Mouse (Mus musculus): ENCODE data around the gene Sec22c.

Sec22c gene

DNA sequence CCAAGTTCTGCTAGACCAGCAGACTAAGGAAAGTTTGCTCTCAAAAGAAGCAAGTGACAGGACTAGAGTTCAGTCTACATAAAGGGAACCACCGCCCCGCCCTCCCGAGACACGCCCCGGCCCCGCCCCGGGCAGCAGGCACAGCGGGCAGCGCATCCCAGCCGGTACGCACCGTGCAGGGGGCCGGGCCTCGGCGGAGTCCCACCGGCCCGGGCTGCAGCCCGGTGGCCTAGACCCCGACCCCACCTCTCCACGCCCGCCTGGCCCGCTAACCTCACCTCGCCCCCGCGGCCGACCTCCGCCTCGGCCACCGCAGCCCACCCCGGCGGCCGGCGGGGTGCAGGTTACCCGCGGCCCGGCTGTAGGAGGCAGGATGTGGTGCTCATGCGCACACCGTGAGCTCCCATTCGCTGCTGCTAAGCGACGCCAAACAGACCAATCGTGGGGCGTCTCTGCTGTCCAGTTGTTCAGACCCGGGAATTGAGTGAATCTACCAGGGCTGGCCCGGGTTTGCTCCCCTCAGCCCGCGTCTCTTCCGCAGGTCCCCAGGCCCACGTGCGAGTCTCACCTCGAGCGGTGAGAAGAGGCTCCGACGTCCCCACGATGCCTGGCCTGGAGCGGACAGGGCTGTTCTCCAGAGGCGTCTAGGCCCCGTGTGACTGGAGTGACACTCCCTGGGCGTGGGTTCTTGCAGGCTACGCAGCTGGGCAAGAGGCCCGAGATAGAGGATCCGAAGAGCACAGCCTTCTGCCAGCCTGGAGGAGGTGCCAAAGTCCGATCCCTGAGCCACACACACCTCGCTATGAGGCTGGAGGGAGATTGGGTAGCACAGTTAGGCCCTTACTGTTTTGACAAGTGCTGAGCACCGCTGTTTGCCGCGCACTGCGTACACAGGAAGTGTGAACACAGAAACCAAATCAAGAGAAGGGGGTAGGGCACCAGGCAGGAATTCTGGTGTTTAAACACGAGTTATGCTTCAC is at the start of gene Sec22c:
TSS of gene Sec22c (minus strand) at position 845 of the 980 bp plus-strand sequence.
- DNase-seq (ENCODE audit: low read depth, low spot score), result peak; percentile 97

DNA sequence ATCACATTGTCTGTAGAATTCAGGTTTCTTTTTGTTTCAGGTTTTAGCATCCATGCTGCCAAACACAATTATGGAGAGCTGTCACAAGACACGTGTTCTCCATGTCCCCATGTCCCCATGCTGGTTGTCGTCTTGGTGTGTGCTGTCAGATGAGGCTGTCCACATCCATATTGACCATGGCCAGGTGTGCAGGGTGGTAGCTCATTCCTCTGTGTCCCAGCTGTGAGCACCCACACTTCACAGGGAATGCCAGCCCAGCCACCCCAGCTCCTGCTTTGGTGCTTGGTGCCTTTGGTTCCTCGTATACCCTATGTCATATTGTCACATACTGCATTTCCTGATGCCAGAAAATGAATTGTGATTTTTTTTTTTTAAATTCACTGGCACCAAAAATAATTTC is 49.3 kb upstream of the Sec22c start:
- no peak for DNase-seq (ENCODE audit: low read depth, low spot score)

DNA sequence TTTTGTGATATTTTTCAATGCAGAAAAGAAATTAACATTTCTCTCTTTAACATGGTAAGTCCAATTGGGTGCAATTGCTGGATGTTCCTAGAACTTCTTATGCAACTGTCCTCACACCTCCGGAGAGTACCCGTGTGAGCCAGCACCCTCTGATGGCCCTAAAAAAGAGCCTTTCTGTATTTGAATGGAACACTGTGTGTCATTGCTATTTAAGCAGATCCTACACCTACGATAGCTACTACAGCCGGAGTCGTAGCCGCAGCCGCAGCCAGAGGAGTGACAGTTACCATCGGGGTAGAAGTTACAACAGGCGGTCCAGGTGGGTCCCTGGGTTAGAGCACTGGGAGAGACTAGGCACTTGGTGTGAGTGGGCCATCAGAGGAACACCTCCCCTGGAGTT is 47.5 kb upstream of the Sec22c start:
- DNase-seq (ENCODE audit: low read depth, low spot score), result no peak

DNA sequence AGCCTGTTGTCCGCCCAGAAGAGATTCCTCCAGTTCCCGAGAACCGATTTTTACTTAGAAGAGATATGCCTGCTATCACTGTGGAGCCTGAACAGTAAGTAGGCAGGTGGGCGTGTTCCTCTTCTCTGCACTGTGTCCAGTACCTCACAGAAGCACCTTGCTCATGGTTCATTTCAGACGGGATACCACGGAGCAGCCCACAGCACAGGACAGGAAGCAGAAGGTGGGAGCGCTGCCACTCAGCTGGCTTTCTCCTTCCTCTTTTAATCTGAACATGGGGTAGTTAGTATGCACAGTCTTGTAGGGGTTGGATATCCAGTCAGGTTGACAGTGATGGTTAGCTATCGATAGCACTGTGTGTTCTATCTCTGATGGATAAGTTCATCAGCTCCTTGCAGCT is 38.8 kb upstream of the Sec22c start:
- no peak for DNase-seq (ENCODE audit: low read depth, low spot score)

DNA sequence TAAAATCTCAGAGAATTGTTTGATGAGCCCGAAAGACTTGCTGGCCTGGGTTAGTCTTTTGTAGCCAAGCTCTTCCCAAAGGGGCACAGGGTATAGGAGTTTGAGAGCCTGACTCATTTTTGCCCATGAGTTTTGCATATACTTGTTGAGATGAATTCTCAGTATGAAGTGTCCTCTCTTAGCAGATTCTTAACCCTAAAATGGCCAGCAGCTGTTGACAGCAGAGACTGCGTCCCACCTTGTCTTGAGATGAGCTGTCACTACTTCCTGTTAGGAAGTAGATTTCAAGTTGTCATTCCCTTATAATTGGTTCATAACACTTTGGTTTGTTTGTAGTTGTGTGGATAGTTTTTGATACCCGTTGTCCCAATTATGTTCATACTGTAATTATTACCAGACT is 35.9 kb upstream of the Sec22c start:
- DNase-seq (ENCODE audit: low read depth, low spot score), result no peak

DNA sequence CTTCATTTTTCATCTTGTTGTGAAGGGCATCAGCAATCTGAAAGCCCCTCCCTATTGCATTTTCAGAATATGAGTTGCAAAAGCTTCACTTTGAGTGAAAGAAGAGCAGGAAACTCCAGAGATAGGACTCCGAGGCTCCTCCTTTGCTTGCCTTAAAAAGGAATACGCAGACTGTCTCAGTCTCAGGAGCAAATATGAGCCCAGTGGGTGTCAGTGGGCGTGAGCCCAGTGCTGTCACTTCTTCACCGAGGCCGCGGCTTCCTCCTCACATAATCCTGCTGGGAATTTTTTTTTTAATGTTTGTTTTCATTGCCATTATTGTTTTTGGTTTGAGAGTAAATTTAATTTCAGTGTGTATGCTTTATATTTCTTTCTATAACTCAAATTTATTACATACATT is 35.2 kb upstream of the Sec22c start:
- DNase-seq (ENCODE audit: low read depth, low spot score), result no peak

DNA sequence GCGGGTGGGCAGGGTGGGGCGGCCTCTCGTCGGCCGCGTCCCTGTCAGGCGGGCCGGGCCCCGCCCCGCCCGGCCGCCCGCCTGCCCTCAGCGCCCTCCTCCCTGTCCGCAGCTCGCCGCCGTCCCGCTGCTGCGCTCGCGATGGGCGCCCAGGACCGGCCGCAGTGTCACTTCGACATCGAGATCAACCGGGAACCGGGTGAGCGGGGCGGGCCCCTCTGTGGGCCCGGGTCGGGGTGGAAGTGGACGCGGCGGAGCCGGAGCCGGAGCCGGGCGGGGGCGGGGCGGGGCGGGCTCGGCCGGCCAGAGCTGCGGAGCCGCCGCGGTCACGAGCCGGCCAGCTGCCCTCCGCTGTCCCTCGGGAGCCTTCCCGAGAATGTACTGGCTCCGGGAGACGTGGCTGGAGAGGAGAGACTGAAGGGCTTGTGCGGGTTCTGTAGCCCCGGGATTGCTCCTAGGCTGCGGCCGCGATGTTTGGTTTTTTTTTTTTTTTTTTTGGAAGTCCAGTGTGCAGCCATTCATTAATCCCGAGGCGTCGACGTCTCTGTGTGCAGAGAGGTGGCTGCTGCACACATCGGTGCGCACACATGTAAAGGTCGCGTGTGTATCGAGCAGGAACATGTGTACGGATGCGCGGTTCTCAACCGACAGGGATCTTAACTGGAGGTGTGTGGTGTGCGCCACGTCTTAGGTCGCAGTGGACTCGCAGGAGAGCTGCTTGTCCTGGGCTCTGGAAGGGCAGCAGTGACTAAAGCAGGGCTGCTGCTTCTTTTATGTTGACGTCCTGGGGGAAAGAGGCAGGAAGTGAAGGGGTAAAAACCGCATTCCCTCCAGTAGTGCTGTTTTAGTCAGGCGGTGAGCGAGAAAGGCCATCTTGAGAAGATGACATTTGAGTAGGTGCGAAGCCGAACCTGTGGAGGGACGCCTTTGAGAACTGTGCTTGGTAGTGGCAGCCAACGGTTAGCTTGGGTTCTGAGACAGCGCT is 14.3 kb upstream of the Sec22c start:
- peak; percentile 71 for DNase-seq (ENCODE audit: low read depth, low spot score)

DNA sequence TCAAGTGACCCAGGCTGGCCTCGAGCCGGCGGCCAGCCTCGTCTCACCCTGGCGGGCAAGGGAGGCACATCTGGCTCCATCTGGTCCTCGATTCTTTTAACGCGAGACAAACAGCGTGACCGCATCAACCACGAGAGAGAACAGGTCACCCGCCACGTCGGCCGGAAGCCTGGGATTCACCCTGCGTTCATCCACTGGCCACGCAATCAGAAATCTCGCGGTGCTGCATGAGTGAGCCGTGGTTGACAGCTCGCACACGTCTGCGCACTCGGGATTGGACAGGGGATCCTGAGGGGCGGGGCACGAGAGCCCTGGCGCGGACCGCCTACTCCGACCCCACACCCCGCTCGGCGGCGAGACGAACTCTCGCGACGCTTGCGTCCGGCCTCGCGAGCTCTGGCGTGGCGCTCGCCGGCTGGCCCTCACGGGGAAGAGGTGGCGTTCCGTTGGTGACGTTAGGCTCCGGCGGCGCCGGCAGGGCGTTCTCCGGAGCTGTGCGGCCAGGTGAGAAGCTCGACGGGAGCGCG is 13.6 kb upstream of the Sec22c start, which contains the start of gene Nktr:
TSS of gene Nktr (plus strand) at position 378 of the 527 bp plus-strand sequence.
- DNase-seq (ENCODE audit: low read depth, low spot score), result peak; percentile 99

DNA sequence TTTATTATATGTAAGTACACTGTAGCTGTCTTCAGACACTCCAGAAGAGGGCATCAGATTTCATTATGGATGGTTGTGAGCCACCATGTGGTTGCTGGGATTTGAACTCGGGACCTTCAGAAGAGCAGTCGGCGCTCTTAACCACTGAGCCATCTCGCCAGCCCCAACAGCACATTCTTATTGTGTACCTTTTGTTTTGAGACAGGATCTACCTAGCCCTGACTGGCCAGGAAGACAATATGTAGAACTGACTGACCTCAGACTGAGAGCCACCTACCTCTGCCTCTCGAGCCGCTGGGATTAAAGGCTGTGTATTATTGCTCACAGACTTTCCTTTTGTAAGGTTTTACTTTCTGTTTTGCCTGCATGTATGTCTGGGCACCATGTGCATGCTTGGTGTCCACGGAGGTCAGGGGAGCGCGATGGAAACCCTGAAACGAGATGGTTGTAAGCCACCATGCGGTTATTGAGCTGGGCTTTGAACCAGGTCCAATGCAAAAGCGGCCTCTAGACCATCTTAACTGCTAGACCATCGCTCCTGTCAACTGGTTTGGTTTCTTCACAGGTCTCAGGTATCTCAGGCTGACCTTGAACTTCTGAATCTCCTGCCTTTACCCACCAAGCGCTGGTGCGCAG is 12.9 kb upstream of the Sec22c start:
- peak; percentile 79 for DNase-seq (ENCODE audit: low read depth, low spot score)

DNA sequence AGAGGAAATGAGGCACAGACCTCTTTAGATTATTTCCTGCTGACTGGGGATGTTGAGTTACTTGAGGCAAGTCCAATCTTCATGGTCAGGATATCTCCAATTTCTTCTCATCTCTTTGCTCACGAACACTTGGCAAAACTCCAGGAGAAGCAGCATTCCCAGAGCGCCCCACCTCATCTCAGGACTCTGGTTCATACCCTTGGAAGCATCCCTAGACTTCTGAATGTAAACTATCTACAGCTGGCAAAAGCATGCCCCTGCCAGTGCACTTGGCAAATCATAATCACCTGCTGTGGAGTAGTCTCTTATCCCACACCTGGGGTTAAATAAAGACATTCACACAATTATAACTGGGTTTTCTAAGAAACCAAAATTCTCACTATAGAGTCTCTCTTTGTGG is 11.8 kb upstream of the Sec22c start:
- no peak for DNase-seq (ENCODE audit: low read depth, low spot score)

DNA sequence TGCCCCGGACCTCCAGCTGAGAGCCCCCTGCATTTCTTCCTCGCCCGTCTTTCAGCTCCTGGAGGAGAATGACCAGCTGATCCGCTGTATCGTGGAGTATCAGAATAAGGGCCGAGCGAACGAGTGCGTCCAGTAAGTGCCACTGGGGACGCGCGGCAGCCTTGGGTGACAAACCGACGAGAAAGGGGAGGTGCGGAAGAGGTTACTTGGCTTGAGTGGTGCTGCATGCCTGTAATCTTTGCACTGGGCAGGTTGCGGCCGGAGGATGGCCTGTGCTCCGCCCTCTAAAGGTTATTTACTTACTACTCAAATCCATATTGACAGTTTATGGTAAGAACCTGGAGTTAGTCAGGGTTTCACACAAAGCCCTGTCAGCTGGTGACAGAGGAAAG is 5.3 kb upstream of the Sec22c start:
- DNase-seq (ENCODE audit: low read depth, low spot score), result no peak

DNA sequence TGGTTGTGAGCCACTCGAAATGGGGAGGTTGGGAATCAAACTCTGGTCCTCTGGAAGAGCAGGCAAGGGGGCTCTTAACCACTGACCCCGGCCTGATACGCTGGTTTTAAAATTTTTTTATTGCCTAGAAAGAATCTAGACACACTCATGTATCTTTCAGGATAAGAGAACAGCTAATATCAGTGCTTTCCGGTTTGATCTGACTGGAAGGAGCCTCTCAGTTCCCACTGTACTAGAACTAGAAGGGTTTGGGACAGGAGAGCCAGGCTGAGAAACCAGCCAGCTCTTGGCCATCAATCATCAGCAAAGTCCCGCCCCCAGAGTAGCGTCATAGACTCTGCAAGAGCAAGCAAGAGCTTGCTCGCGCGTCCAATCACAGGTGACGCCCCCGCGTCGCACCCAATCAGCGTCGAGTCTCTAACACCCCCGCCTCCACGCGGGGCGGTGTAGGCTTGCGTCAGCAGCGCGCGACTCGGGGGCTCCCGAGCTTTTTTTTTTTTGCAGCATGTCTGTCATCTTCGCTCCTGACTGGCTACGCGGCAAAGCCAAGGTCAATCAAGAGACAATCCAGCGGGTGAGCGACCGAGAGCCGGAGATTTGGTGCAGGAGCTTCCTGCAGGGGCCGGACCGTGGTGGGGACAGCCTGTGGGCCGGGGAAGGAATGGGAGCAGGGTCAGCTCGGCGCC is 4.8 kb upstream of the Sec22c start, which contains the start of gene Ss18l2:
TSS of gene Ss18l2 (plus strand) at position 432 of the 686 bp plus-strand sequence.
- peak; percentile 100 for DNase-seq (ENCODE audit: low read depth, low spot score)

DNA sequence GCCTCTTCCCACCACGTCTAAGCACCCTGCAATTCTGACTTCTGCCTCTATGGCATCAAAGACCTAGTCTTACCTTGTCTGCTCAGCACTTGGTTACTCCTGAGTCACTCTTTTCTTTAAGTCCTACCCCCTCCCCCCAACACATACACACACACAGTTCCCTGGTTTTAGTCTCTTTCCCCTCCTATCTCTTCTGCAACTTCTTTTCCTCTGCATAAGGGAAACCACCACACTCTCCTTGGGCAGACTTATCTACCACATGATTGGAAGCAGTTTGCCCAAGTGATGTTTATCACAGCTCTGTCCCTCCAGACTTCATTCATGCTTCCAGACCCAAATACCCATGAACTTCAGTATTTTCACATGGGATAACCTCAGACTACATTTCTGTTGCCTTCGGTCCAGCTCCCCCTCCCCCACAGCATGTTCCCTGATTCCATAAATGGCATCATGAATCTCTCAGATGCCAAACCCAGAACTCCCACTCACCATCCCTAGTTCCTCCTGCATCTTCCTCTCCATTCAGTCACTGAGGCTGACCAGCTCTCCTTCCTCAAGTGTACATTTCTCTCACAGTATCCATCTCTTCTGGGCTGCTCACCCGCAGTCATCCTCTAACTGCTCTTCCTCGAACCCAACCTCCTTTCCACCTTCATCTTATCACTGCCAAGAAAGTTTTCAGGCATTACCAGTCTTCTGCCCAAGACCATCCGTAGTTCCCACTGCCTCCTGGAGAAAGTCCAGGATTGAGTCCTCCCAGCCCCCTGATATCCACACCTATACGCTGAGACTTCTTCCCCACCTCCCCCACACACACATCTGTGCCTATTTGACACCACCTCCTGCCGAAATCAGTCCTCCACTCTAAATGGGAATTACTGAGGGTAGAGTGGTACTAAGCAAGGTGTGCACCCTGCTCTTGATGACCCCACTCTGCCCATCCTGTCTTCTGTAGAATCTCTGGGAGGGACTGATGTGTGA is 3.5 kb upstream of the Sec22c start:
- DNase-seq (ENCODE audit: low read depth, low spot score), result no peak

DNA sequence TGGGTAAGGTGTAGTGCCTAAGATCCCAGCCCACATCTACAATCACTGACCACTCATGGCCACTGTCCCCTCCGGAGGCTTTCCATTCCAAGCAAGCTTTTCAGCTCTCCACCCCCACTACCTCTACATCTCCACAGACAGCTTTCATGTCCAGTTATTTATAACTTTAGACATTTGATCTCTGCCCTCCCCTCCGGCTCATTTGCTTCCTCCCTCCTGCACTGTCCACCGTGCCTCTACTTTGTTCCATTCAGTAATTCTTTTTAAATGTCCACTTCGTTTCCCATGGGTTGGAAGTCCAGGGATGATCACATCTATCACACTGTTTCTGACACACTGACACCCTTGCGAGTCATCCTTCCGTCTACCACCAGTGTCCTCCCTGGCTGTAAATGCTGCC is 2.5 kb upstream of the Sec22c start:
- DNase-seq (ENCODE audit: low read depth, low spot score), result no peak

DNA sequence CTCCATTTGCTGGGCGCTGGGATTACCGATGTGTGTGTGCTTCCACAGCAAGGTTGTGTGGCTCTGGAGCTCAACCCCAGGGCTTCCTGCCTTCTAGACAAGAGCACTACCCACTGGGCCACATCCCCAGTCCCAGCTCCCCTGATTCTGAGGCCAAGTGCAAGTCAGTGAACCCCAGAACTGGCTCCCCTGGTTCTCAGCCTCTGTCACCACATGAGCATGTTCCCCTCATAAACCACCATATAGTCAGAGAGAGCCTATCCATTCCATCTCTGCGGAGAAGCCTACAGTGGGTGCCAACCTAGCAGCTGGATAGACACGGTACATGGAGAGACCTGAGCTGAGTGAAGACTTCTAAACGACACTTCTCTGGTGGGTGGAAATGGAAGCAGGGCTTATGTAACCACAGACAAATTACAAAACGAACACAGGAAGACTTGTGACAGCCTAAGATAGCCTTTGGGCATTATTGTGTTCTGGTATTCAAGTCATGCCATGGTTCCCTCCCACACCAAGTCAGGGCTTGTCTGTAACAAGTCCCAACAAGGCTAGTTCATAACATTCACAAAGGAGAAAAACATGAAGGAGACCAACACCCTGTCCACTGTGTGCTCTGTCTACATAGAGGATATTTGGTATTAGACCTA is 862 bp upstream of the Sec22c start:
- DNase-seq (ENCODE audit: low read depth, low spot score), result no peak

DNA sequence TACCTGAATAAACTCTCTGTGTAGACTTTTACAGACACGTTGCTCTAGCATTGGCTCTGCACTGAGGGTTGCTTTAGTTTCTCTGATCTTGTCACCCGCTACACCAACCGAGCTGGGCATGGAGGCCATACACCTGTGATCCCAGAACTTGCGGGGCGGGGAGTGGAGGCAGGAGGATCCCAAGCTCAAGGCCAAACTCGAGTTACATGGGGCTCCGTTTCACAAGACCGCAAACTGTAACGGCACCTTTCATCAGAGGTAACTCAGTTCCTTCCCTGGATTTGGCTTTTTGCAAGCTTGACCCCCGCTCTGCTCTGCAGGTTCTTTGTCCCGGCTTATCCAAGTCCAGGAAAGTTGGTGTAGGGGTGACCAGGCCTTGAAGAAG is 1.0 kb downstream of the Sec22c start:
- DNase-seq (ENCODE audit: low read depth, low spot score), result no peak

DNA sequence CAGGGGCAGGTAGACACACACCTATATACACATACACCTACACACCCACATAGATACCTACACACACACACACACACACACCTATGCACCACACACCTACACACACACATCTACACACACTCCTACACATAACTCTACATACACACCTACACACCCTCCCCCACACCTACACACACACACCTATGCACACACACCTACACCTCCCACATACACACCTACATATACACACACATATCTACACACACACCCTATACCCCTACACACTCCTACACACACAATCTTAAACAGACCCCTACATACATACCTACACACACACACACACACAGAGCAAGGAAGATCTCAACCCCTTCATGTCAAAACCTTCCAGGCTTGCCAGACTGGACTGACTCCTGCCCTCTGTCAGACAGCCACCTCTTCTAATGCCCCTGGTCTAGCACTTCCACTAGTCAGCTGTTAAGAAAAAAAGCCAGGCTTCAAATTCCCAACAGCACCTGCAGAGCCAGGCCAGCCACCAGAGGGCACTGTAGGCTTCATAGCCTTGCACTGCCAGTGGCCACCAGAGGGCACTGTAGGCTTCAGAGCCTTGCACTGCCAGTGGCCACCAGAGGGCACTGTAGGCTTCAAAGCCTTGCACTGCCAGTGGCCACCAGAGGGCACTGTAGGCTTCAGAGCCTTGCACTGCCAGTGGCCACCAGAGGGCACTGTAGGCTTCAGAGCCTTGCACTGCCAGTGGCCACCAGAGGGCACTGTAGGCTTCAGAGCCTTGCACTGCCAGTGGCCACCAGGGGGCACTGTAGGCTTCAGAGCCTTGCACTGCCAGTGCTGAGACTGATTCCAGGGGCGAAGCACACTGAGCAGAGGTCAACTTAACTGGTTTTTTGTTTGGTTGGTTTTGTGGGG is 7.9 kb downstream of the Sec22c start:
- peak; percentile 50 for DNase-seq (ENCODE audit: low read depth, low spot score)

DNA sequence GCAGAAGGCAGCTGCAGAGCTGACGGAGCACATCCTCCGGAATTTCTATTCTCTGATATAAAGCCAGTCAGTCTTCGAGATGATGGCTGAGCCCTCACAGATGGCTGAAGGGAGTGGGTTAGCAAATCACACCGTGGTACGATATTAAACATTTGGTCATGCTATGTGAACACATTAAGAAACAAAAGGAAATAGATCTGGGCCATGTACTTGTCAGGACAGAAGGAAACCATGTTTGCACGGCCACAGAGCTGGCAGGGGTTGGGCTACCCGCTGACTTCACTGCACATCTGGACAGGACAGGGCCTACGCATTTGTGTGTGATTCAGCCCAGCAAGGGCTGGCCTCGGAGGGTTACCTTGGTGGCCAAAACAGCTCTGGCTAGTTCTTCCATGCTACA is 8.7 kb downstream of the Sec22c start:
- no peak for DNase-seq (ENCODE audit: low read depth, low spot score)
